Mouse (Mus musculus) MEL (cell line): Measurements from ENCODE around the gene Fndc7. TPM values are rescaled to one million over a fixed set of nuclear protein-coding genes. Genes with fewer than 3 reads are reported as not detected.
A peak's percentile ranks its signal among the peaks of the same experiment; 100 is the strongest.

ENCODE experiments used
- DNase-seq: peaks from one replicate; pipeline ENCODE4 v3.0.0; 2011; ENCODE audit warnings: low read depth, low spot score
- H3K27ac ChIP-seq: 2 replicates; pipeline ENCODE4 v1.5.1; 2012; ENCODE audit warnings: low read depth, mild to moderate bottlenecking, control low read depth, low read length, moderate library complexity; ENCODE audit not compliant: control insufficient read depth
- H3K27me3 ChIP-seq, 2 experiments: fragments of 150-350 bp in 1 of 2; sonication (generic) in 1 of 2; 2 replicates each; pipeline ENCODE4 v1.6.1; 2012; ENCODE audit warnings: low read length in 2 of 2, mild to moderate bottlenecking in 2 of 2, improper control_type of control experiment in 1 of 2, moderate library complexity in 1 of 2; ENCODE audit not compliant: insufficient read depth in 2 of 2, control insufficient read depth in 1 of 2
- H3K36me3 ChIP-seq, 2 experiments: 2 replicates each; pipeline ENCODE4 v1.6.1; 2012 to 2014; ENCODE audit warnings: low read length in 2 of 2, improper control_type of control experiment in 1 of 2, inconsistent platforms in 1 of 2, mild to moderate bottlenecking in 1 of 2; ENCODE audit not compliant: insufficient read depth in 2 of 2, control insufficient read depth in 1 of 2
- H3K4me1 ChIP-seq, 2 experiments: fragments of 150-350 bp in 1 of 2; sonication (generic) in 1 of 2; 2 replicates each; pipeline ENCODE4 v1.6.1; 2012; ENCODE audit warnings: low read length in 2 of 2, improper control_type of control experiment in 1 of 2, mild to moderate bottlenecking in 1 of 2; ENCODE audit not compliant: insufficient read depth in 2 of 2, control insufficient read depth in 1 of 2
- H3K4me3 ChIP-seq, 2 experiments: fragments of 150-350 bp in 1 of 2; sonication (generic) in 1 of 2; 2 replicates each; pipeline ENCODE4 v1.5.1; 2012; ENCODE audit warnings: low read depth in 2 of 2, low read length in 2 of 2, mild to moderate bottlenecking in 2 of 2, moderate library complexity in 2 of 2, control low read depth in 1 of 2, improper control_type of control experiment in 1 of 2; ENCODE audit not compliant: control insufficient read depth in 1 of 2, insufficient read depth in 1 of 2
- H3K79me2 ChIP-seq: 2 replicates; pipeline ENCODE4 v1.6.1; 2012; ENCODE audit warnings: mild to moderate bottlenecking, low read length, moderate library complexity; ENCODE audit not compliant: control insufficient read depth, poor library complexity, insufficient read depth
- H3K9ac ChIP-seq: 2 replicates; pipeline ENCODE4 v1.6.1; 2012; ENCODE audit warnings: low read depth, mild to moderate bottlenecking, control low read depth, low read length, moderate library complexity; ENCODE audit not compliant: control insufficient read depth, poor library complexity, severe bottlenecking
- H3K9me3 ChIP-seq: fragments of 150-350 bp; sonication (generic); replicated peaks from 2 replicates; pipeline ENCODE4 v1.6.1; 2012; ENCODE audit warnings: mild to moderate bottlenecking, low read length, improper control_type of control experiment, moderate library complexity; ENCODE audit not compliant: insufficient read depth
- CHD2 ChIP-seq: IDR thresholded peaks from 2 replicates; pipeline ENCODE4 v1.6.1; 2011; ENCODE audit warnings: low read length, improper control_type of control experiment
- CTCF ChIP-seq, 3 experiments: IDR thresholded peaks in 2 of 3; conservative IDR thresholded peaks in 1 of 3; 2 replicates each; pipeline ENCODE4 v1.5.1; 2011 to 2012; ENCODE audit warnings: low read length in 3 of 3, low read depth in 2 of 3, mild to moderate bottlenecking in 2 of 3, improper control_type of control experiment in 1 of 3, inconsistent platforms in 1 of 3, mixed read lengths in 1 of 3, moderate library complexity in 1 of 3; ENCODE audit not compliant: control insufficient read depth in 1 of 3, insufficient read depth in 1 of 3, poor library complexity in 1 of 3, severe bottlenecking in 1 of 3
- E2F4 ChIP-seq: IDR thresholded peaks from 2 replicates; pipeline ENCODE4 v1.6.1; 2011; ENCODE audit warnings: low read depth, low read length, improper control_type of control experiment, borderline replicate concordance
- ELF1 ChIP-seq: IDR thresholded peaks from 2 replicates; pipeline ENCODE4 v1.6.1; 2014; ENCODE audit warnings: low read depth, mild to moderate bottlenecking, inconsistent platforms, low read length, improper control_type of control experiment, moderate library complexity
- EP300 ChIP-seq, 2 experiments: IDR thresholded peaks; 2 replicates each; pipeline ENCODE4 v1.6.1; 2011; ENCODE audit warnings: improper control_type of control experiment in 2 of 2, low read length in 2 of 2, low read depth in 1 of 2, mild to moderate bottlenecking in 1 of 2
- ETS1 ChIP-seq: IDR thresholded peaks from 2 replicates; pipeline ENCODE4 v1.6.1; 2012; ENCODE audit warnings: low read depth, mild to moderate bottlenecking, inconsistent platforms, low read length, improper control_type of control experiment, moderate library complexity
- GABPA ChIP-seq: IDR thresholded peaks from 2 replicates; pipeline ENCODE4 v1.6.1; 2012; ENCODE audit warnings: low read depth, mild to moderate bottlenecking, inconsistent platforms, low read length, improper control_type of control experiment, moderate library complexity
- GATA1 ChIP-seq: IDR thresholded peaks from 2 replicates; pipeline ENCODE4 v1.6.1; 2011; ENCODE audit warnings: low read depth, low read length, improper control_type of control experiment
- JUND ChIP-seq: IDR thresholded peaks from 2 replicates; pipeline ENCODE4 v1.6.1; 2011; ENCODE audit warnings: low read depth, mild to moderate bottlenecking, improper control_type of control experiment, low read length
- MAFK ChIP-seq: IDR thresholded peaks from 2 replicates; pipeline ENCODE4 v1.6.1; 2011; ENCODE audit warnings: low read depth, mild to moderate bottlenecking, low read length, improper control_type of control experiment, borderline replicate concordance
- MEF2A ChIP-seq: IDR thresholded peaks from 2 replicates; pipeline ENCODE4 v1.6.1; 2014; ENCODE audit warnings: low read depth, mild to moderate bottlenecking, inconsistent platforms, low read length, improper control_type of control experiment; ENCODE audit not compliant: poor library complexity, insufficient replicate concordance, severe bottlenecking; ENCODE audit errors: extremely low read depth
- NRF1 ChIP-seq: IDR thresholded peaks from 2 replicates; pipeline ENCODE4 v1.6.1; 2014; ENCODE audit warnings: low read depth, mild to moderate bottlenecking, inconsistent platforms, low read length, improper control_type of control experiment, moderate library complexity; ENCODE audit not compliant: poor library complexity, insufficient read depth, severe bottlenecking
- POLR2A ChIP-seq, 2 experiments: IDR thresholded peaks; 2 replicates each; pipeline ENCODE4 v1.6.1; 2011 to 2012; ENCODE audit warnings: low read length in 2 of 2, mild to moderate bottlenecking in 2 of 2, control low read depth in 1 of 2, improper control_type of control experiment in 1 of 2, low read depth in 1 of 2, moderate library complexity in 1 of 2; ENCODE audit not compliant: control insufficient read depth in 1 of 2, insufficient read depth in 1 of 2, poor library complexity in 1 of 2
- RAD21 ChIP-seq: IDR thresholded peaks from 2 replicates; pipeline ENCODE4 v1.6.1; 2011; ENCODE audit warnings: mild to moderate bottlenecking, low read depth, low read length, improper control_type of control experiment
- SMC3 ChIP-seq: IDR thresholded peaks from 2 replicates; pipeline ENCODE4 v1.6.1; 2011; ENCODE audit warnings: low read depth, low read length, improper control_type of control experiment
- TAL1 ChIP-seq: IDR thresholded peaks from 2 replicates; pipeline ENCODE4 v1.6.1; 2012; ENCODE audit warnings: mild to moderate bottlenecking, inconsistent platforms, low read length, moderate library complexity, mixed read lengths
- TBP ChIP-seq: IDR thresholded peaks from 2 replicates; pipeline ENCODE4 v1.8.0; 2011; ENCODE audit warnings: low read depth, low read length, improper control_type of control experiment
- TCF12 ChIP-seq: IDR thresholded peaks from 2 replicates; pipeline ENCODE4 v1.6.1; 2014; ENCODE audit warnings: low read depth, mild to moderate bottlenecking, inconsistent platforms, low read length, improper control_type of control experiment, moderate library complexity
- ZC3H11A ChIP-seq: IDR thresholded peaks from 2 replicates; pipeline ENCODE4 v1.6.1; 2012; ENCODE audit warnings: low read depth, mild to moderate bottlenecking, inconsistent platforms, low read length, improper control_type of control experiment
- ZKSCAN1 ChIP-seq: IDR thresholded peaks from 2 replicates; pipeline ENCODE4 v1.6.1; 2012; ENCODE audit warnings: low read depth, mild to moderate bottlenecking, inconsistent platforms, low read length, improper control_type of control experiment, moderate library complexity
- ZMIZ1 ChIP-seq: IDR thresholded peaks from 2 replicates; pipeline ENCODE4 v1.6.1; 2012; ENCODE audit warnings: low read depth, mild to moderate bottlenecking, inconsistent platforms, low read length, improper control_type of control experiment, moderate library complexity
- polyA plus RNA-seq, 2 experiments: library from polyadenylated mRNA; stranded (reverse) in 1 of 2; unstranded in 1 of 2; fragments of >175 nt in 1 of 2; fragments of >200 nt in 1 of 2; gene quantifications; 2 replicates each; pipeline versions ENCODE4 v1.2.1 to v1.2.4; 2012; ENCODE audit warnings: low replicate concordance in 2 of 2, low read depth in 1 of 2; ENCODE audit not compliant: insufficient read length in 2 of 2, insufficient read depth in 1 of 2, missing spikeins in 1 of 2
- total RNA-seq: library from RNA; depleted of rRNA; stranded (reverse); fragments of 300-350 nt; gene quantifications from 2 replicates; pipeline ENCODE4 v1.2.3, GENCODE M21; 2012

Gene Fndc7
- total and polyA plus RNA-seq, 3 experiments: 0.13 TPM; not detected in 2

GRCm38 (mm10) chr3:108856386-108857123 is 33.3 kb downstream of the Fndc7 start:
- peaks cover 0 to 8% of the 10 kb centered on the region in 2 experiments; a peak in 1 of 4 replicates for H3K4me1 ChIP-seq
- H3K9me3 ChIP-seq: no peaks in the 10 kb centered on the region
- H3K36me3 ChIP-seq: peaks cover 0 to 5% of the 10 kb centered on the region in 2 experiments; a peak in 2 of 4 replicates
- no peaks in the 10 kb centered on the region; a peak in 1 of 4 replicates for H3K27me3 ChIP-seq
- DNase-seq: no peak
- H3K4me3 ChIP-seq: no peak overlapping the region
- TF ChIP-seq ELF1 (no peak), CHD2 (no peak), ZMIZ1 (no peak), MEF2A (no peak), MAFK (no peak), ZKSCAN1 (no peak), GATA1 (no peak), SMC3 (peak; percentile 48; the same call in 1 of the 2 replicates), RAD21 (peak; percentile 20), E2F4 (no peak), TAL1 (no peak), TCF12 (no peak), JUND (no peak), TBP (no peak), ETS1 (no peak), NRF1 (no peak), CTCF (IDR thresholded peaks at IDR 0.05 in 2 of 3, conservative IDR thresholded peaks at IDR 0.05 in 1 of 3; ENCODE audit: control insufficient read depth in 1 of 3, insufficient read depth in 1 of 3, low read depth in 2 of 3, low read length in 3 of 3, poor library complexity in 1 of 3, severe bottlenecking in 1 of 3) (peak in 2 of 3 experiments; percentile 32 to 39; a peak in 3 of 6 replicates), ZC3H11A (no peak), EP300 (IDR thresholded peaks at IDR 0.05; ENCODE audit: low read depth in 1 of 2, low read length in 2 of 2) (no peak), POLR2A (IDR thresholded peaks at IDR 0.05; ENCODE audit: control insufficient read depth in 1 of 2, insufficient read depth in 1 of 2, low read depth in 1 of 2, low read length in 2 of 2, poor library complexity in 1 of 2) (no peak), GABPA (no peak)
- no peak overlapping the region for H3K27ac ChIP-seq
- no peaks in the 10 kb centered on the region for H3K79me2 ChIP-seq
- H3K9ac ChIP-seq: no peak overlapping the region
